Mouse (Mus musculus) neural tube, embryonic 13.5 days (tissue): Measurements from ENCODE around the gene Col15a1. TPM values are rescaled to one million over a fixed set of nuclear protein-coding genes. Genes with fewer than 3 reads are reported as not detected.

Source experiments
- polyA plus RNA-seq: library from polyadenylated mRNA; unstranded; fragments of >200 nt; fragmentation: Nextera tagmentation; extraction: Ambion mirVana; gene quantifications from 2 replicates; pipeline ENCODE4 v1.2.1, GENCODE M21; 2015

Col15a1 gene
- polyA plus RNA-seq, 1 experiment from 2014 or later = 5.2 TPM

Other genes with a start within 250 kb of the Col15a1 start
- gene Gabbr2, start 216.3 kb upstream of the Col15a1 start, polyA plus RNA-seq = 4.3 and 5.0 TPM in 2 replicates
- 4.4 and 4.8 TPM in 2 replicates for gene Anks6, start 150.7 kb upstream of the Col15a1 start, polyA plus RNA-seq
- 1.1 and 1.2 TPM in 2 replicates for gene Galnt12, start 116.3 kb upstream of the Col15a1 start, polyA plus RNA-seq
- gene Tgfbr1, start 145.1 kb downstream of the Col15a1 start, polyA plus RNA-seq = 42.6 and 44.3 TPM in 2 replicates